Mouse (Mus musculus) c-Kit-positive CD71-positive TER-119-negative erythroid progenitor cells, embryonic 14.5 days (primary cell): ENCODE results near the gene Ppargc1a.

Experiments used
- DNase-seq: peaks from one replicate; pipeline ENCODE4 v3.0.0-alpha.2; 2013; ENCODE audit warnings: low read depth

The Ppargc1a gene

GRCm38 (mm10) chr5:51552483-51553091, 14.9 kb downstream of the Ppargc1a start:
- no peak for DNase-seq

- DNase-seq: no peak
Observed at GRCm38 (mm10) chr5:51551852-51552482, 15.6 kb downstream of the Ppargc1a start.

GRCm38 (mm10) chr5:51547442-51548035, 20.0 kb downstream of the Ppargc1a start:
- no peak for DNase-seq

GRCm38 (mm10) chr5:51546817-51547216, 20.7 kb downstream of the Ppargc1a start:
- no peak for DNase-seq

- DNase-seq: no peak
Observed at GRCm38 (mm10) chr5:51545133-51546049, 22.1 kb downstream of the Ppargc1a start.

GRCm38 (mm10) chr5:51544141-51544735, 23.3 kb downstream of the Ppargc1a start:
- DNase-seq: no peak

- DNase-seq: no peak
Observed at GRCm38 (mm10) chr5:51541557-51541956, 26.0 kb downstream of the Ppargc1a start.

GRCm38 (mm10) chr5:51540816-51541215, 26.7 kb downstream of the Ppargc1a start:
- DNase-seq: no peak

GRCm38 (mm10) chr5:51539563-51539962, 28.0 kb downstream of the Ppargc1a start:
- DNase-seq: no peak

- DNase-seq: no peak
Observed at GRCm38 (mm10) chr5:51538319-51538718, 29.2 kb downstream of the Ppargc1a start.

GRCm38 (mm10) chr5:51537646-51538030, 29.9 kb downstream of the Ppargc1a start:
- DNase-seq: no peak

GRCm38 (mm10) chr5:51537009-51537645, 30.4 kb downstream of the Ppargc1a start:
- DNase-seq: no peak

- no peak for DNase-seq
Observed at GRCm38 (mm10) chr5:51534456-51534855, 33.1 kb downstream of the Ppargc1a start.

GRCm38 (mm10) chr5:51531286-51531685, 36.2 kb downstream of the Ppargc1a start:
- no peak for DNase-seq

GRCm38 (mm10) chr5:51529444-51529843, 38.1 kb downstream of the Ppargc1a start:
- no peak for DNase-seq

GRCm38 (mm10) chr5:51528165-51528498, 39.4 kb downstream of the Ppargc1a start:
- no peak for DNase-seq

- DNase-seq: no peak
Observed at GRCm38 (mm10) chr5:51527498-51528164, 39.9 kb downstream of the Ppargc1a start.

GRCm38 (mm10) chr5:51525858-51526257, 41.7 kb downstream of the Ppargc1a start:
- no peak for DNase-seq

- DNase-seq: no peak
Observed at GRCm38 (mm10) chr5:51520807-51521206, 46.7 kb downstream of the Ppargc1a start.

- DNase-seq: no peak
Observed at GRCm38 (mm10) chr5:51517440-51518187, 49.9 kb downstream of the Ppargc1a start.
